Mouse (Mus musculus): ENCODE results near the gene Fam84a. TPM values are rescaled to one million over a fixed set of nuclear protein-coding genes. Genes with fewer than 3 reads are reported as not detected.

Gene Fam84a
- polyA plus RNA-seq, 1 experiment from 2014 or later = 15.6 TPM

DNA sequence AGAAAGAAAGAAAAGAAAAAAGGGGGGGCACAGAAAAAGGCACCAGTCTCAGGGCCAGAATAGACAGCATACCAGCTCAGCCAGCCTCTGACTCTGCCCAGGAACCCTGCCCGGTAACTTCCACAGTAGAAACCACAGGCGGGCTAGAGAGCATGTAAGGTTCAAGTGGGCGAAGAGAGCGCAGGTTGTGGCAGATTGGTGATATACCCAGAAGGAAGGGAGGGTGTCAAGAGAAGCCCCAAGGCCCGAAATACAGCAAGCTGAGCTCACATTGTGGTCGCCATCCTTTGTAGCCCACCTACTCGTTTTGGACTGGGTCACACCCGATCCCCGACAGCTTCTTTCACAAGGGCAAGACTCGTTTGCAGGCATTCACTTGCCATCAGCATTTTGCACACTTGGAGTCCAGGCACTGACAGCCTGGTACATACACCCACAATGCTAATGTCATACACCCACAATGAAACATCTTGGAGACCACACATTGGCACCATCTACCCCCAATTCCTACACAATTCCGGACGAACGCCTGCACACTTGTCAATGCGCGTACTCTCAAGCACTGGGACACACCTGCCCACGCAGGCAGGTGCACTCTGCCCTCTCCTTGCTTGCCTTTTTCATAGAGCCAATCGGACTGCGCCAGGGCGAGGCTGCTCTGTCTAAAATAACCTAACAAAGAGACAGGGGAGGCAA lies 770 bp downstream of the Fam84a start:
- H3K9ac ChIP-seq (ENCODE audit: low read depth, low read length) = peak overlapping the region; percentile 63
- peak; percentile 78 for ATAC-seq
- peak overlapping the region; percentile 90 for H3K4me2 ChIP-seq (replicated peaks; ENCODE audit: low read depth)
- H3K27ac ChIP-seq (ENCODE audit: low read depth, low read length) = peak overlapping the region; percentile 87; the same call in 1 of the 2 replicates
- H3K27me3 ChIP-seq (replicated peaks; ENCODE audit: control insufficient read depth, insufficient read depth, low read length) = no peaks in the 10 kb centered on the region; the same call in 1 of the 2 replicates
- no peaks in the 10 kb centered on the region for H3K9me3 ChIP-seq (ENCODE audit: control insufficient read depth)
- TF ChIP-seq CTCF (IDR thresholded peaks at IDR 0.05; ENCODE audit: low read depth) = no peak
- H3K36me3 ChIP-seq (ENCODE audit: control insufficient read depth, insufficient read depth) = no peaks in the 10 kb centered on the region
- H3K4me1 ChIP-seq (replicated peaks; ENCODE audit: control insufficient read depth, insufficient read depth, low read length) = no peaks in the 10 kb centered on the region
- 4% methylated on average over 19 of the region's 19 CpGs for WGBS
- H3K4me3 ChIP-seq (ENCODE audit: low read depth, low read length) = peak overlapping the region; percentile 60

DNA sequence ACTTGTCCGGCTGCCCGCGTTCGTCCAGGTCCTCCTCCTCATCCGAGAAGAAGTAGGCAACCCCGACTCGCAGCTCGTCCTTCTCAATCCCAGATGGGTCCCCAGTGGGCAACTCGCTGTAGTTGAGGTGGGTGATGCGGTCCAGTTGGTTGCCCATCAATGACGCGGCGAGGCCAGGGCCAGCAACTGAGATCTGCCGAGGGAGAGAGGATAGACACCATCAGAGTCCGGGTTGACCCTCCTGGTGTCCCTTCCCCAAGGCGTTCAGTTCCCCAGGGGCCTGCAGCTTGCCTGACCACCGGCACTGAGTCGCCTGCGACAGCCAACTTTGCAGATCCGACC lies 1.3 kb downstream of the Fam84a start:
- 0 out of 2 replicates have a peak overlapping the region, but pooled peaks have one; percentile 87 for H3K27ac ChIP-seq (ENCODE audit: low read depth, low read length)
- no peak for ATAC-seq
- no peaks in the 10 kb centered on the region; the same call in 1 of the 2 replicates for H3K27me3 ChIP-seq (replicated peaks; ENCODE audit: control insufficient read depth, insufficient read depth, low read length)
- WGBS = 6% methylated on average over 19 of the region's 20 CpGs
- H3K9ac ChIP-seq (ENCODE audit: low read depth, low read length) = peak overlapping the region; percentile 63
- peak overlapping the region; percentile 60 for H3K4me3 ChIP-seq (ENCODE audit: low read depth, low read length)
- no peak for TF ChIP-seq CTCF (IDR thresholded peaks at IDR 0.05; ENCODE audit: low read depth)
- H3K36me3 ChIP-seq (ENCODE audit: control insufficient read depth, insufficient read depth) = no peaks in the 10 kb centered on the region
- H3K4me1 ChIP-seq (replicated peaks; ENCODE audit: control insufficient read depth, insufficient read depth, low read length) = no peaks in the 10 kb centered on the region
- H3K9me3 ChIP-seq (ENCODE audit: control insufficient read depth) = no peaks in the 10 kb centered on the region
- peak overlapping the region; percentile 90 for H3K4me2 ChIP-seq (replicated peaks; ENCODE audit: low read depth)

DNA sequence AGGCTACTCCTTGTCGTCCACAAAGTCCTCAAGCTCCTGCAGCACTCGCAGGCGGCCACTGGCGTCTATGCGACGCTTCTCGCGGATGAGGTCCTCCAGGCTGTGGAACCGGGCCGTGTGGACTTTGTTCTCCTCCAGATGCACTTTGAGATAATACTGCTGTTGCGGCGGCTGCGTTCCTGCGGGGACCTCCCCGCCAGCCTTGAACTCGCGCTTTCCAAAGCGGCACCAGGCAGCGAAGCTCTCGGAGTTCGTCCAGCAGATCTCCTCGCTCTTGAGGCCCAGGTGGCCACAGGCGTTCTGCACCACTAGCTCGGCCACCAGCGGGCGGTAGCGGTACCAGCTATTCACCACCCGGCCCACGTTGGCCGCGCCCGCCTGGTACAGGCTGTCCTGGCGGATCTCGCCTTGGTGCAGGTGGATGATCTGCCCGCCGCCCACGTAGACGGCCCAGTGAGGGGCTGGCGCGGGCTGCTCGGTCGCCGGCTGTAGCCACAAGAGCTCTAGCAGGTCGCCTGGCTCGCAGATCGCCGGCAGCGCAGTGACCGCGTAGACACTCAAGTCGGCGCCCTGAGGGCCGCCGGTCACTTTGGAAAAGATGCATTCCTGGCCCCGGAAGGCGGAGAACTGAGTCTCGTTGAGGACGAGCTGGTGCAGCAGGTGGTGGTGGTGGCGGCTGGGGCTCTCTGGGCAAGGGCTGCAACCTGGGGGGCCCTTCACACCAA lies 1.8 kb downstream of the Fam84a start:
- no peak overlapping the region; the same call in 1 of the 2 replicates for H3K27ac ChIP-seq (ENCODE audit: low read depth, low read length)
- H3K9me3 ChIP-seq (ENCODE audit: control insufficient read depth) = no peaks in the 10 kb centered on the region
- peak; percentile 66 for ATAC-seq
- H3K4me2 ChIP-seq (replicated peaks; ENCODE audit: low read depth) = peak overlapping the region; percentile 90
- no peaks in the 10 kb centered on the region for H3K36me3 ChIP-seq (ENCODE audit: control insufficient read depth, insufficient read depth)
- H3K4me3 ChIP-seq (ENCODE audit: low read depth, low read length) = peak overlapping the region; percentile 60
- H3K9ac ChIP-seq (ENCODE audit: low read depth, low read length) = peak overlapping the region; percentile 31
- peak; percentile 86 for TF ChIP-seq CTCF (IDR thresholded peaks at IDR 0.05; ENCODE audit: low read depth)
- under 1% methylated on average over 58 of the region's 59 CpGs for WGBS
- H3K27me3 ChIP-seq (replicated peaks; ENCODE audit: control insufficient read depth, insufficient read depth, low read length) = no peaks in the 10 kb centered on the region; the same call in 1 of the 2 replicates
- no peaks in the 10 kb centered on the region for H3K4me1 ChIP-seq (replicated peaks; ENCODE audit: control insufficient read depth, insufficient read depth, low read length)

DNA sequence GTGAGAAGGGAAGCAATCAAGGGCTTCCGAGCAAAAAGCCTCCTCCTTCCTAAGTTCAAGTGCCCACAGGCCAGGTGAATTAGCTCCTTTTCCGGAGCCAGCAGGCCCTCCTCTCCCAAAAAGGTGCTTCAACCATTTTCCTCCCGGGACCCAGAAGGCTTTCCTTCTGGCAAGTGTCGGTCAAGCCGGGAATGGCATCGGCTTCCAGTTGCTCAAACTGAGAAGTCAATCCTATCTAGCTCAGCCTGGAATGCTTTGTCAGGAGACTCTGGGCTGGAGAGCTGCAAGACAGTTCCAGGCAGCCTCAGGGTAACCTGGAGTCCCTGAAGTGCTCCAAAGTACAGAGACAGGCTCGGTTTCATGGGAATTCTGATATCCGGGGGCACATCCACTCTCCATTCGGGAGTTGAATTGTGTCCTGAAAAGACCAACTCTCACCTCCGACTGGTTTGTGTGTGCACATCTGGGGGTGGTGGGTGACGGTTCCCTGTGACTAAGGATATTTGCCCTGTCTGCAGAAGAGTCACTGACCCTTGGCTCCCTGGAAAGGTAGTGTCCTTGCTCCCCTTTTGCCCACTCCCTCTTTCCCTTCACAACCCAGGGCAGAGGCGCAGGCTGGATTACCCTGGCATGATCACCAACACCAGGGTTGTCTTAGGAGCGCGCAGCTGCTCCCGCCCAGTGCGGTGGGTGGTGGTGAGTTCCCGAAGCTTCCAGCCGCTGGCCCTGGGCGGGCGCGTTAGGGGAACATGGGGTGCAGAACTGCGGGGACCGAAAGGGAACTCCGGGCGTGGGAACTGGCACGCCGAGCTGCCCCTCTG lies 2.6 kb downstream of the Fam84a start:
- Histone ChIP-seq H3K9ac (ENCODE audit: low read depth, low read length) (peak overlapping the region; percentile 31), H3K4me2 (replicated peaks; ENCODE audit: low read depth) (peak overlapping the region; percentile 90), H3K27ac (ENCODE audit: low read depth, low read length) (no peak overlapping the region), H3K4me1 (replicated peaks; ENCODE audit: control insufficient read depth, insufficient read depth, low read length) (no peaks in the 10 kb centered on the region), H3K9me3 (ENCODE audit: control insufficient read depth) (no peaks in the 10 kb centered on the region), H3K4me3 (ENCODE audit: low read depth, low read length) (peak overlapping the region; percentile 60), H3K36me3 (ENCODE audit: control insufficient read depth, insufficient read depth) (no peaks in the 10 kb centered on the region), H3K27me3 (replicated peaks; ENCODE audit: control insufficient read depth, insufficient read depth, low read length) (no peaks in the 10 kb centered on the region; the same call in 1 of the 2 replicates)
- 30% methylated on average over 27 of the region's 27 CpGs for WGBS
- ATAC-seq = peak; percentile 2; the same call in 1 of the 2 replicates
- no peak for TF ChIP-seq CTCF (IDR thresholded peaks at IDR 0.05; ENCODE audit: low read depth)

DNA sequence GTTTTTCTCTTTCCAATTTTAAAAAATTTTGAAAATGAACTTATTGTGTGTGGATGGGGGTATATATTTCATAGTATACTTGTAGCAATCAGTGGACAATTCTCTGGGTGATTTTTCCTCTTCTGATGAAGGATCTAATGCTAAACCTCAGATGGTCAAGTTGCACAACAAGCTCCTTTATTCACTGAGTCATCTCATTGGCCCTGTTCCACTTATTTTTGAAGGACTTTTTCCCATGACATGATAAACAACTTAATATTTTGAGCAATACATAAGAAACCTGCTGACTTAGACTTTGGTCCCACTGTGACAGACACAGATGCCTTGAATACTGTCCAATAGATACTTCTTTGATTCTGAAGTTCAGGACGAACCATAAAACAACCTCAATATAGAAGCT lies 14.8 kb downstream of the Fam84a start:
- no peaks in the 10 kb centered on the region for H3K9me3 ChIP-seq (ENCODE audit: control insufficient read depth)
- H3K27me3 ChIP-seq (replicated peaks; ENCODE audit: control insufficient read depth, insufficient read depth, low read length) = no peaks in the 10 kb centered on the region
- no peak for ATAC-seq
- H3K36me3 ChIP-seq (ENCODE audit: control insufficient read depth, insufficient read depth) = no peaks in the 10 kb centered on the region
- 95% methylated on average over 1 of the region's 1 CpGs for WGBS
- no peak overlapping the region for H3K4me3 ChIP-seq (ENCODE audit: low read depth, low read length)
- H3K27ac ChIP-seq (ENCODE audit: low read depth, low read length) = no peak overlapping the region
- no peak overlapping the region for H3K9ac ChIP-seq (ENCODE audit: low read depth, low read length)
- no peaks in the 10 kb centered on the region for H3K4me1 ChIP-seq (replicated peaks; ENCODE audit: control insufficient read depth, insufficient read depth, low read length)
- no peak overlapping the region for H3K4me2 ChIP-seq (replicated peaks; ENCODE audit: low read depth)
- no peak for TF ChIP-seq CTCF (IDR thresholded peaks at IDR 0.05; ENCODE audit: low read depth)

DNA sequence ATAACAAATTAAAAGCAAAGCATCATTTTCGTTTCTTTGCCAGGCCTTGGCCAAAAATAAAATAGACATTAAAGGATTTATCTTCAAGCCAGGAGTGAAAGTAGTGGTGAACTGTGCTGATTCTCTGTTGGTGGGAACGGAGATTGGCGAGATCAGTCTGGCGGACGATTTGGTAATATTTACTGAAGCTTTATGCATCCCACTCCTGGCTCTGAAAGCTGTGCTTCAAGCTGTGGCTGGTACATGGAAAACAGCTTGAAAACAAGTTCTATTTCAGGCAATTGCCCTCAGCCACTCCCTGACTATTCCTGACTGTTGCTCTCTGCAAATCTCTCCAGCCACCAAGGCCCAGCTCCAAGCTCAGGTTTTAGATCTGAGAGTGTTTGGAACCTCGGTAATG lies 37.1 kb downstream of the Fam84a start:
- no peak overlapping the region for H3K4me2 ChIP-seq (replicated peaks; ENCODE audit: low read depth)
- H3K27ac ChIP-seq (ENCODE audit: low read depth, low read length) = no peak overlapping the region
- no peaks in the 10 kb centered on the region for H3K36me3 ChIP-seq (ENCODE audit: control insufficient read depth, insufficient read depth)
- no peak for ATAC-seq
- H3K27me3 ChIP-seq (replicated peaks; ENCODE audit: control insufficient read depth, insufficient read depth, low read length) = no peaks in the 10 kb centered on the region
- no peak overlapping the region for H3K4me3 ChIP-seq (ENCODE audit: low read depth, low read length)
- H3K9me3 ChIP-seq (ENCODE audit: control insufficient read depth) = no peaks in the 10 kb centered on the region
- TF ChIP-seq CTCF (IDR thresholded peaks at IDR 0.05; ENCODE audit: low read depth) = no peak
- WGBS = 75% methylated on average over 6 of the region's 6 CpGs
- no peaks in the 10 kb centered on the region for H3K4me1 ChIP-seq (replicated peaks; ENCODE audit: control insufficient read depth, insufficient read depth, low read length)
- no peak overlapping the region for H3K9ac ChIP-seq (ENCODE audit: low read depth, low read length)

Data from intestine, postnatal 0 days (tissue).